Comparison of ENCODE assay signal across 9 mouse cellular contexts in the genomic region with DNA sequence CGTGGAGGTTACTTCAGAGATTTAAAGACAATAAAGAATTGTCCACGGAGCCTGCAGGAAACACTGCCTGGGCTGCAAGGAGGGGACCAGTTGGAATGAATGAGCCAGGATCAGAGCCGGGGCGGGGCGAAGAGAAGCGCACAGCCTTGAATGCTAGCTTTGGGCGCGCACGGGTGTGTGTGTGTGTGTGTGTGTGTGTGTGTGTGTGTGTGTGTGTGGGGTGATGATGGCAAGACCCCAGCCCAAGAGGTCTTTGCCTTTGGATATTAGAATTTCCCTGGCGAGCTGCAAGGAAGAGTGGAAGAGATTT. TPM values are rescaled to one million over a fixed set of nuclear protein-coding genes. Genes with fewer than 3 reads are reported as not detected.
DNase-seq lines count a peak whose midpoint lies in the region; ATAC-seq and TF ChIP-seq lines count a peak whose summit lies in the region.
"Had no signal": no experiment of that assay in that cellular context is flagged by ENCODE, and none has a peak within 500 bp of the region (broad histone marks: within the 10 kb centered on the region; RNA-seq: fewer than 3 reads in every experiment).

No protein-coding gene starts in this region.

- 0% methylated on average over 10 of the region's 10 CpGs for WGBS in lung, embryonic 16.5 days
- 6% methylated on average over 10 of the region's 10 CpGs for WGBS in heart, postnatal 0 days
- under 1% methylated on average over 10 of the region's 10 CpGs for WGBS in midbrain, embryonic 11.5 days

- peaks cover 40% of the 10 kb centered on the region for H3K27me3 ChIP-seq in lung, embryonic 16.5 days (ENCODE audit: control insufficient read depth, insufficient read depth, low read depth, low read length)
- H3K27me3 ChIP-seq in heart, postnatal 0 days (ENCODE audit: control insufficient read depth, insufficient read depth, low read length): peaks cover 38% of the 10 kb centered on the region
- H3K27me3 ChIP-seq in midbrain, embryonic 11.5 days (ENCODE audit: control insufficient read depth, insufficient read depth, low read length): peaks cover 3% of the 10 kb centered on the region; the same call in 1 of the 2 replicates

- H3K9me3 ChIP-seq in lung, embryonic 16.5 days (ENCODE audit: control insufficient read depth, low read length): no peaks in the 10 kb centered on the region
- no peaks in the 10 kb centered on the region for H3K9me3 ChIP-seq in heart, postnatal 0 days (replicated peaks; ENCODE audit: control insufficient read depth, low read length)
- no peaks in the 10 kb centered on the region for H3K9me3 ChIP-seq in midbrain, embryonic 11.5 days (ENCODE audit: control insufficient read depth, low read length)

- no peaks in the 10 kb centered on the region for H3K36me3 ChIP-seq in lung, embryonic 16.5 days (ENCODE audit: control insufficient read depth, insufficient read depth, low read length)
- no peaks in the 10 kb centered on the region for H3K36me3 ChIP-seq in heart, postnatal 0 days (replicated peaks; ENCODE audit: control insufficient read depth, insufficient read depth, low read length)
- H3K36me3 ChIP-seq in midbrain, embryonic 11.5 days (ENCODE audit: control insufficient read depth, insufficient read depth, low read length): no peaks in the 10 kb centered on the region

- H3K27ac ChIP-seq in lung, embryonic 16.5 days (ENCODE audit: low read length): no peak overlapping the region
- H3K27ac ChIP-seq in heart, postnatal 0 days (ENCODE audit: low read depth): no peak overlapping the region
- H3K27ac ChIP-seq in midbrain, embryonic 11.5 days (ENCODE audit: low read depth, low read length): peak overlapping the region; percentile 92

- peak; percentile 36 for DNase-seq in cerebellum, adult 11-12 months
- DNase-seq in cerebellum, adult 8-10 months: no peak
- no peak for DNase-seq in lung, postnatal 25 days (ENCODE audit: low spot score)
- no peak for DNase-seq in heart, postnatal 0 days (ENCODE audit: low spot score)
- no peak for DNase-seq in midbrain, embryonic 11.5 days (ENCODE audit: low spot score, missing footprints)
- no peak for DNase-seq in thymus, postnatal 0 days (ENCODE audit: low spot score)

- H3K4me1 ChIP-seq in lung, embryonic 16.5 days (replicated peaks; ENCODE audit: control insufficient read depth, insufficient read depth, low read length): peaks cover 16% of the 10 kb centered on the region
- peaks cover 3% of the 10 kb centered on the region; the same call in 1 of the 2 replicates for H3K4me1 ChIP-seq in heart, postnatal 0 days (ENCODE audit: control insufficient read depth, insufficient read depth)
- H3K4me1 ChIP-seq in midbrain, embryonic 11.5 days (ENCODE audit: control insufficient read depth, insufficient read depth, low read length): peaks cover 29% of the 10 kb centered on the region

- ATAC-seq in lung, embryonic 16.5 days (ENCODE audit: low read depth): no peak
- no peak for ATAC-seq in heart, postnatal 0 days (ENCODE audit: insufficient read depth, low read depth)
- 0 out of 2 replicates have a peak, but pooled peaks have one; percentile 29 for ATAC-seq in midbrain, embryonic 11.5 days (ENCODE audit: low FRiP score)
- ATAC-seq in inflammation-experienced regulatory T-cells, adult 6 months: no peak

- H3K4me2 ChIP-seq in lung, embryonic 16.5 days (ENCODE audit: low read depth, low read length): peak overlapping the region; percentile 99
- H3K4me2 ChIP-seq in heart, postnatal 0 days (ENCODE audit: low read depth, low read length): peak overlapping the region; percentile 99
- peak overlapping the region; percentile 77 for H3K4me2 ChIP-seq in midbrain, embryonic 11.5 days

- TF ChIP-seq EP300 in heart, postnatal 0 days (IDR thresholded peaks at IDR 0.05; ENCODE audit: low read depth): no peak

- no peak overlapping the region for H3K9ac ChIP-seq in lung, embryonic 16.5 days (ENCODE audit: low read length)
- H3K9ac ChIP-seq in heart, postnatal 0 days (replicated peaks; ENCODE audit: low read depth, low read length): no peak overlapping the region
- H3K9ac ChIP-seq in midbrain, embryonic 11.5 days (ENCODE audit: low read length): peak overlapping the region; percentile 86

- peak overlapping the region; percentile 69 for H3K4me3 ChIP-seq in lung, embryonic 16.5 days (ENCODE audit: low read length)
- H3K4me3 ChIP-seq in heart, postnatal 0 days (ENCODE audit: low read depth, low read length): peak overlapping the region; percentile 63
- peak overlapping the region; percentile 72 for H3K4me3 ChIP-seq in midbrain, embryonic 11.5 days (ENCODE audit: low read depth, low read length)

- TF ChIP-seq CTCF in heart, postnatal 0 days (IDR thresholded peaks at IDR 0.05; ENCODE audit: low read depth): no peak

RNA-seq across cellular contexts. Expression of a gene that starts 1.0 kb away (rescaled TPM):
- polyA plus RNA-seq in lung, embryonic 16.5 days (2015; fragmentation: Nextera tagmentation; extraction: Ambion mirVana): 0.19 and 0.35 TPM in 2 replicates
- total RNA-seq in heart, postnatal 0 days (2014; rRNA removed; ENCODE audit: low replicate concordance): 0.19 and 0.42 TPM in 2 replicates
- polyA plus RNA-seq in heart, postnatal 0 days (2015; fragmentation: Nextera tagmentation; extraction: Ambion mirVana): 0.08 and 0.15 TPM in 2 replicates
- polyA plus RNA-seq in midbrain, embryonic 11.5 days (2014; fragmentation: Nextera tagmentation; extraction: Ambion mirVana): 15.7 and 16.0 TPM in 2 replicates
- polyA plus RNA-seq in thymus, postnatal 0 days (2015; fragmentation: Nextera tagmentation; extraction: Ambion mirVana): 0.73 and 0.98 TPM in 2 replicates
- polyA plus RNA-seq in inflammation-experienced regulatory T-cells, adult 6 months (2017; shearing (Covaris generic)): under 1 TPM in 1 of 3 experiments, not detected in 2; 0.04 TPM
- polyA plus RNA-seq: C2C12 had no signal
